Mouse (Mus musculus) ovary, postnatal 14 days (tissue): ENCODE results near the gene Spop.

Experiments
- DNase-seq: peaks from one replicate; pipeline ENCODE4 v3.0.0; 2022; ENCODE audit warnings: low spot score

The Spop gene

DNA sequence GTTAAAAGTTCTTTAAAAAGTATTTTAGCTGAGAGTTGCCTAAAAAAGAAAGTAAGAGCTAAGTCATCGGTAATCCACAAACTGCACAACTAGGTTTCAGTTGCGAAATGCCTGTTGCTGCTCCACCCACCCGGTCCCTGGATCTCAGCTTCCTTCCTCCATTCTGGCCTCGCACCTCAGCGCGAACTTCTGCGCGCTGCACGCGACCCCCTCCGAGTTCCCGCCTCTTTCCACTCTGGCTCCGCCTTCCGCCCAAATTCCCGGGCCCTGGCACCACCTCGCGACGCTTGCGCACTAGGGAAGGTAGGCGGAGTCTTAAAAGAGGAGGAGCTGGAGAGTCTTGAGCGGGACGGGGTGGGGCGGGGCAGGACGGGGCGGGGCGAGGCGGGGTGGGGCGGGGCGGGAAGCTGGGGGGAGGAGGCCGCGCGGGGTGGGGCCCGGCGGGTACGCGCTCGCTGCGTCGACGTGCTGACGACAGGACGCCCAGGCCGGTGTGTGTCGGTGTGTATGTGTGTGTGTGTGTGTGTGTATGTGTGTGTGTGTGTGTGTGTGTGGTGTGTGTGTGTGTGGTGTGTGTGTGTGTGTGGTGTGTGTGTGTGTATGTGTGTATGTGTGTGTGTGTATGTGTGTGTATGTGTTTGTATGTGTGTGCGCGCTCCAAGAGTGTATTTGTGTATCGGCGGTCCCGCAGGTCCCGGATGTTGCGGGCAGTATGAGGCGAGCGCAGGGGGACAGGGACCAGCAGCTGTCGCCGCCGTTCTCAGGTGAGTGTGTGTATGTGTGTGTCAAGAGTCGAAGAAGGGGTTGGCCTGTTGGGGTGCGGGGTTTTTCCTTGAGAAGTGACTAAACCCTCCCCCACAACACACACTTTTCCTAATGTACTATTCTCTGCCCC, at the start of gene Spop:
TSS of gene Spop (plus strand) at position 440 of the 895 bp plus-strand sequence.
- DNase-seq: peak; percentile 90

DNA sequence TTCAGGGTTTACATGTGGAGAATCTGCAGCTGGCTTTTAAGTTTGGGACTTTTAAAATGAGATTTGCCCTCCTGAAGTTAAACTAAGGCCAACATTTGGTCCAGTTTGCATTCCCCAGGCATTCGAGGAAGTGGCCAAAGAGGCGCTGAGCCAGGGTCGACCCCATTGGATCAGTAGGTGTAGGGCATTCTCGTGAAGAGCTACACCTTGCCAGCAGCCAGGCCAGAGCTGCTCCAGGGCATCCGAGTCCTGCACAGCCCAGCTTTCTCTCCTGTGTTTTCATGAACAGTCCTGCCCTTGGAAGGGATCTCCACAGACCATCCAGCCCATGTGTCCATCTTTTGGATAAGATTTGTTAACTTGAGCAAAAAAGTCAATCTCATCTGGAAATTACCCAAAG, 49.5 kb upstream of the Spop start:
- no peak for DNase-seq

DNA sequence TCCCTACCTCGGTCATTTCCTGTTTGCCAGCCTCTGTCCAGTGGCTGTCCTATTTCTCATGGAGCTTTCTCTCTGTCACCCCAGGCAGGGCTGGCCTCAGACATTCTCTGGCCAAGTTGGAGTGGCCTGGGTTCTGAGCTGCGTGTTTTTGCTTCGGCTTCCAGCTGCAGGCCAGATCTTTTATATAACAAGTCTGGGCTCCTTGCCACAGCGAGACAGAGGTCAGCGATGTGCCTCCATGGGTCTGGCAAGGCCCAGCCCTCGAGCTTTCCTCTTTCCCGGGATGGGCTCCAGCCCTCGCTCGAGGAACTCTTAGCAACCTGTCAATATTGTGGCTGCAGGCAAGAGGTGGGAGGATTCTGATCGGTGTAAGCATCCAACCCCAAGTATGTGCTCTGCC, 48.3 kb upstream of the Spop start:
- DNase-seq: peak; percentile 79

DNA sequence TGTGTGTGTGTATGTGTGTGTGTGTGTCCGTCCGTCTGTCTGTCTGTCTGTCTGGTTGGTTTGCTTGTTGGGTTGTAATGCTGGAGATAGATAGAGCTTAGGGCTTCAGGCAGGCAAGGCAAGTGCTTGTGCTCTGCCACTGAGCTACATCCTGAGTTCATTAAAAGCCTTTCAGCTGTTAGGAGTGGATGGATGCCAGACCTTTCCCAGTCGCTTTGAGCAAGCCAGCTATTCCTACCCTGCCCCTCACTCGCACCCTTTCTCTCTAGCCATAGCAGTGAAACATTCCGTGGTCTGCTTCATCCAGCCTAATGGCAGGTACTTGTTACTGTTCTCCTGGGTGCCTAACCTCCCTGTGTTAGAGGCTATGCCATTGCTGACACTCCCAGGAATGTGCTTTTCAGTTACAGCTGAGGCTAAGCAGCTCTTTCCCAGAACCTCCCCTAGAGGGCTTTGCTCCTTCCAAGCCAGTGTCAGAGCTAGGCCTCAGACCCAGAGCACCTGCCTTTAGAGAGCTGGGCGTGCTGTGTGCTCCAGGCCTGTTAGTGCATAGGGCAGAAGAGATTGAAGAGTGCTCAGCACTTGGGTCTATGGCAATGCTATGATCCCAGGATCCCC, 47.5 kb upstream of the Spop start:
- no peak for DNase-seq

DNA sequence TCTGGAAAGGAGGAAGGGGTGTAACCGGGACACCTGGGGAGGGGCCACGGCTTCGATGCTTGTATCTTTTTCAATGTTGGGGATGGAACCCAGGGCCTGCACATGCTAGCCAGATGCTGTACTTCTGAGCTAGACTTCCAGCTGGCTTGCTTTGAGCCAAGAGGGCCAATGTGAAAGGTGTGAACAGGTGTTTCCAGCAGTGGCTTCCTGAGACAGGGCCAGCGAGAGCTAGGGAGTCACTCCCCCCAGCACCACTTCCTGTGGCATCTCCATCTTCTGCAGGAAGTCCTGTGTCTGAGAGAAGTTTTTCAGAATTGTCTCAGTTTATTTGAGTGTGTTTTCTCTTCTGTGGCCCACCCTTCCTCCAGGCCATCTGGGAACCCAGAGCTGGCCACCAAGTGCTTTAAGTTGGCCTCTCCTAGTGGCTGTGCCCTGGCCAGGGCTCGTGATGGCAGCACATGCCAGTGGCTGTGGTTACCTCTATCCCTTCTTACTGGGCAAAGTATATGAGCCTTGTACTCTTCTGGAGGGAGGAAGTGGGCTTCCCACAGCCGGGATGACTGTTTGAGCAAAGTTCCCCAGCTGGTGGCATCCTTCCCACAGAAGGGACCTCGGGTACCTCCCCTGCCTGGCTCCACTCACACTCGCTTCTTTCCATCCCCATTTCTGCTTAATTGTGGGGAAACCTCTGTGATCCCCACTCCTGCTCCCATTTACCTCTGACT, 46.7 kb upstream of the Spop start:
- no peak for DNase-seq

DNA sequence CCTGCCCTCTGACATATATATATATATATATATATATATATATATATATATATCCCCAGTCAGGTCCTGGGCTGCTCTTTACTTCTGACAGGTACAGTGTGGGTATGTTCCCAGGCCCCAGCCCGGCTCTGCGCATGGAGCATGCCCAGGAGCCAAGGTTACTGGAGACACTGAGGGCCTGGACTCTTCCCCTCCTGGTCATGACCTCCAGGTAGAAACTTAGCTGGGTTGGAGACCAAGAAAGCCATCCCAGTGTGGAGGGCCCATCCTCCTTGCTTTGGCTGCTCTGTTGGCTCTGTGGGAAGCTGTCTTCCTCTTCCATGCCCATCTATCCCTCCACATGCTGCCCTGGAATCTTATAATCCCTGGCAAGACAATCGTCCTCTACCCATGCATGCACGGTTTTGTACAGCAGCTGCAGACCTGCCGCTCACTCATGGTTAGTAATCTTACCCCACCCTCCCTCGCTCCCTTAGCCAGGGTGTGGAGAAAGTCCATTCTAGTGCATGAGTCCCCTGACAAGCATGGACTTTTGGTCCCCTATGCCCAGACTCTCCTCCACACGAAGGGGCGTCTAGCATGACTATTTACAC, 45.6 kb upstream of the Spop start:
- DNase-seq: no peak

DNA sequence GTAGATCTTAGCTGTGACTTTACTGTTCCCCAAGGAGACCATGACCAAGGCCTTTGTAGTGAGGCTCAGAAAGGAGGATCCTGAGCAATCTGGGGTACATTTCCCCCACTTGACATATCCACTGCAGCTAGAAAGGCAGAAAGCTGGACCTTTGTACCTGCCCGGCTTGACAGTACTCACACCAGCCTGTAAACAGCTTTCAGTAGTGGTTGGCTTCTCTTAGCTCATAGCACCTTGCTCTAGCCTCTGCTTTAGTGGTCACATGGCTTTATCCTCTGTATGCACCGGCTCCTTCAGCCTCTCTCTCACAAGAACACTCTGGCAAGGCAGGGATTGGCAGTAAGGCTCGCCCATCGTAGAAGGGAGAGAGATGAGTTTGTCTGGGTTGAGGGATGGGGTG, 45.0 kb upstream of the Spop start:
- no peak for DNase-seq

DNA sequence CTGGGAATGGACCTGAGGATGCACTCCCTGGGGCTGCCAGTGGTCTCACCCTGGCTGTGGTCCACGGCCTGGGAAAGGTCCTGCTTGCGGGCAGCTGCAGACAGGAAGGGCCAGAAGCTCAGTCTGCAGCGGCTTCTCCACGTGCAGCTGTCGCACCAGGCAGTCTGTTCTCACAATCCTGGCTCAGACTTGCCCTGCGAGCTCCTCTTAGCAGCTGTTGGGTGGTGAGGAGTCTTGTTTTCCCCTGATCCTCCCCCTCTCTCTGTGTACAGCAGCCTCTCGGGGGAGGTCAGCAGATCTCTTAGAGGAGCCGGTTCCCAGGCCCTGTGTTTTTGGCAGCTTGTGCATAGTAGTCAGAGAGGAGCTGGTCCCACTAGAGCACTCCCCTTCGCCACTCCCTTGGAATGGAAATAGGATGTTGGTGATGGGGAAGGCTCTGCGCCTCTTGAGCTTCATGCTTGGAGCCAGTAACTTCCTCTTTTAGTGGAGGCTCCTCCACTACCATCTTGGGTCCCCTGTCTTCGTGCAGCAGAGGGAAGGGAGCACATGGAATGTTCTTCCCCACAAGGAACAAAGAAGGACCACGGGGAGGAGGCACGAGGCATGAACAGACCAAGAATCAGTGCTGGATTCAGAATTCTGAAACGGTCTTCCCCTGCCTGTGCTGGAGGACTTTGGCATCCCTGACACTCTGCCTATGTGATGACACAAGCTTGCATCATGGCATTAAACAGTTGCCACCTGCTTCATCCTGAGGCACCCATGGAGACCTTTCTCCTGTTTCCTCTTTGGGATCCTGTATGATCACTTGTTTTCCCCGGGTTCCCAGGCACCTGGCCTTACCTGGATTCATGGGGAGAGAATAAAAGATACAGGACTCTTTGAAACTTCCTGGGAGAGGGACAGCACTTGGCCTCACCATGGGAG, 43.7 kb upstream of the Spop start:
- peak; percentile 44 for DNase-seq

DNA sequence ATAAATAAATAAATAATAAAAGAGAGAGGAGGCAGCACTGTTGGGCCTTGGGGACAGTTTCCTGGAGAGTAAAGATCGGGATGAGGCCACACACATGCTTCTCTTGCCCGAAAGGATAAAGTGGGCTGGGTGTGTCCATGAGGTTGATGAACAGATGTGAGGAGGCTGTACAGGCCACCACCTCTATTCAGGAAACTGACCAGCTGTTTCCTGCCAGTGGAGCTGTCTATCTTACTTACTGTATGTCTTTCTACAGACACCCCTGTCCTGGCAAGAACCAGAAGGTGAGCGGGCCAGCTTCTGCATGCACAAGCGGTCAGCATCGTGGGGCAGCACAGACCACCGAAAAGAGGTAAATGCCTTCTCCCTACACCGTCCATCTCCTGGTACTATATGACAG, 42.7 kb upstream of the Spop start:
- no peak for DNase-seq

DNA sequence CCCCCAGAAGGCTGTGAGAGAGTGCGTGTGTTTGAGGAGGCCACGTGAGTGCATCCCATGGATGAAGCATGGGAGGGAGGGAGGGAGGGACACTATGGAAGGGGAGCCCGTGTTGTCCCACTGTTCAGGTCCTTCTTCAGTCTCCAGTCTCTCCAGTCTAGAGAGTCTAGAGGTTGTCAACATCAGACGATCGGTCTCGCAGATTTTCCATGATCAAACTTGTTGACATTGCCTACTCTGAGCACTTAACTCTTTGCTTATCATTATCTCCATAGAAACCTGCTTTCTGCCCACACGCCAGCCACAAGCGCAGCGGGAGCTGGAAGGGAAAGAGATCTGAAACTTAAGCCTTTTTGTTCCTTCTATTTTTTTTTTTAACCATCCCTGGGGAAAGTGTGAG, 35.0 kb upstream of the Spop start:
- DNase-seq: no peak

DNA sequence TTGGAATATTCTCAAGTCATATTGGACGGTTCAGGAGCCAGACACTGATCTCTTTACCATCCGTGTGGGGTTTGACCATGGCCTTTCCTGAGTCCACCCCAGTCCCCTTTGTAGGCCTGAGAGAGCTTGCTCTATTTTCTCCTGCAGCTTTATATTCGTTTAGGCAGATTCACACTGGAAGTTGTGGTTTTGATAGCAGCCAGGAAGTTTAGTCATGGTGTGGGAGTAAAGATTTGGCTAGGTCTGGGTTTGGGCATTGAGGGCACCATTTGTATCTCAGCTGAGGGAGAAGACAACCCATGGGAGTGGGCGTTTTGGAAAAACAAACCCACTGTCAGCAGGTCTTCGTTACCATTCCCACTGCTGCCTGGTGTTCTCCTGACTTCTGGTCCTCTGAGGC, 34.3 kb upstream of the Spop start:
- DNase-seq: no peak

DNA sequence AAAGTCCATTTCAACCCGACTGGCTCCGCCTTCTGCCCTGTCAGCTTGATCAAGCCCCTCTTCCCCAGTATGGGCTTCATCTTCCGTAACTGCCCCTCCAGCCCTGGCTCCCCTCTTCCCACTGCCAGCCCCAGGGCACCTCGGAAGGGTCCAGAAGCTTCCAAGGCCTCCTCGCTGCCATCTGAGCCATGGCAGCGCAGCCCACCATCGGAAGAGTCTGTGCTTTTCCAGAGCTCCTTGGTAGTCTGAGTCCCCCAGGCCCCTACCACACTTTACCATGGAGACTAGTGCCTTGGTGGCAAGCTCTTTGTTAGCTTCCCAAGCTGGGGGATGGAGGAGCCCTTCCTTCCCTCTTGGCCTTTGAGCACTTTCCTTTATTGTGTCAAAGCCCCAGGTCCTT, 33.2 kb upstream of the Spop start:
- no peak for DNase-seq

DNA sequence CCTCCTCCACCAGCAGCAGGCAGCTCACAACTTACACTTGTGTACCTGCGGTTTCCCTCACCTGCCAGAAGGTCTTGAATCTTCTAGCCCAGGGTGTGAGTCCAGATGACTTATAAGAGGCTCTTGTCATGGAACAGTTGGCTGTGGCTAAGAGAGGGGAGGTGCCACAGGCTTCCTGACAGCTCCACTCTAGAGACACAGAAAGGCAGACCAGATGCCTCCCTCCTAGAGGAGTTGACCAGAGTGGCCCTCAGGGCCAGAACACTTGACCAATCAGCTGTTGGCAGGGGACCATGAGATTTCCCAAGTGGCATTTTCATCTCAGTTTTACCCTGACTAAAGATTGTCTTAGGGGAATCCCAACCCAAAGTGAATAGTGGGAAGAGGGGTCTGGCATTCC, 32.7 kb upstream of the Spop start:
- DNase-seq: no peak

DNA sequence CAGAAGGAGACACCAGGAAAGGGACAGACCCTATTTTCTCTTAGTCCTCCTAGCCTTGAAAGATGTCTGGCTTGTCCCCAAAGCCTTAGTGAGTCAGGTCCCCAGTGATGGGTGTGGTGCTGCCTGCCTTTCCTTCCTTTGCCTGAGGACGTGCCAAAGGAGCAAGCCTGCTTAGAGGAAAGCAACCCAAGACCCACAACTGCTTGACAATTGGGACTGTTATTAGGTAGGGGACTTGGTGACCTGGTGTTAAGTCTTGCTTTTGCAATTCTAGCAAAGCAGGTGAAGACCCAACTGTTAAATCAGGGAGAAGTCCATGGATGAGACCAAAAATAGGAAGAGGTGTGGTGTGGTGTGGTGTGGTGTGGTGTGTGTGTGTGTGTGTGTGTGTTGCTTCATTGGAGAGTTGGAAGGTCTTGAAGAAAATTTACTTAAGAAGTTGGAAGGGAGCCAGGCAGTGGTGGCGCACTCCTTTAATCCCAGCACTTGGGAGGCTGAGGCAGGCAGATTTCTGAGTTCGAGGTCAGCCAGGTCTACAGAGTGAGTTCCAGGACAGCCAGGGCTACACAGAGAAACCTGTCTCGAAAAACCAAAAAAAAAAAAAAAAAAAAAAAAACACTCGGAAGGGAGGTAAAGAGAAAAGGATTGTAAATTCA, 30.4 kb upstream of the Spop start:
- no peak for DNase-seq

DNA sequence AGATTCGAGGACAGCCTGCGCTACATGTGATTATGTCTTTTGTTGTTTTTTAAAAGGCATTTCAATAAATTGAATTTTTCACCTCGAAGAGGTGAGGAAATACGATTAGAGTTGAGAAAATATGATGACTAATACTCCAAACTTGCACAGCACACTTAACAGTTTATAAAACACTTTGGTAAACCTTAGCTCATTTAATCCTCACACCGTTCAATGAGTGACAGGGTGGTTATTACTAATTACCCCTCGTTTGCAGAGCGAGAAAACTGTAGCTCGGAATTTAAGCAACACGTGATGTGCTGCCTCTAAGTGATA, 29.9 kb upstream of the Spop start:
- DNase-seq: no peak

DNA sequence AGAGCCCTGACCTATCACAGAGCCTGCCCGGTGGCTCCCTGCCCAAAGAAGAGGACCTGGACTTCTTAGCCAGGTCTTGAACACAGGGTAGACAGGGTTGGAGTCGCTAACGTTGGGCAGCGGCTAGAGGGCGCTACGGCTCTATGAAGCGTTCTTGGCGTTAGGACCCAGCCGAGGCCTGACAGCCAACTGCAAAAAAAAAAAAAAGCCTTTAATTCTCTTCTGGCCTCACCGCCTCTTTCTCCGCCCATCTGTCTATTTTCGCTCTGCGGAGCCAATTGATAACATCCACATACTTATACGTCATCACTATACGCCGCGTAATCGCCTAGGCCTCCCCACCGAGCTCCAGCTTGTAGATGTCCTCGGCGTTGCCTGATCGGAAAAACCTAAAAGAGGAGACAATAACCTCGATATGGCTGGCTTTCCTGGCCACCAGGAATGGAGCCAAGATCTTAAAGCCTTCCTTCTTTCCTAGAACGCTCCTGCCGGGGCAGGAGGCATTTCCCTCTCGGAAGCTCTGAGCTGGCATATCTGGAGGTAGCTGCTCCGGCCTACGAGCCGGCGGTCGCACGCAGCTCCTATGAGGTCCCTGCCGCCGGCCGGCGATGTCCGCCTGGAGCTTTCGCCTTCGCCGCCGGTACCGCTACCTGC, 29.4 kb upstream of the Spop start, which contains the start of gene Slc35b1:
TSS of gene Slc35b1 (plus strand) at position 374 of the 654 bp plus-strand sequence.
- DNase-seq: peak; percentile 86

DNA sequence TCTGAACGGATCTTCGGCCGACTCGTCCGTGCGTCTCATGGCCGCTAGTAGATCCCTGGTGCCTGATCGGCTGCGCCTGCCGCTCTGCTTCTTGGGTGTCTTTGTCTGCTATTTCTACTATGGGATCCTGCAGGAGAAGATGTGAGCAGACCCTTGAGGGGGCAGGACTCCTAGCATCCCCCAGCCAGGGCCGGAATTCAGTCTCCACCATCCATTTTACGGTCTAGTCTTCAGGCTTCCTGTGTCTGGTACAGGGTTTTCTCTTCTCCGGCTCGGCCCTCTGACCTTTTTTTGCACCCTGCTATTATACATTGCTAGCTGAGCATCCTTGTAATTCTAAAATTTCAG, 28.9 kb upstream of the Spop start:
- DNase-seq: no peak

DNA sequence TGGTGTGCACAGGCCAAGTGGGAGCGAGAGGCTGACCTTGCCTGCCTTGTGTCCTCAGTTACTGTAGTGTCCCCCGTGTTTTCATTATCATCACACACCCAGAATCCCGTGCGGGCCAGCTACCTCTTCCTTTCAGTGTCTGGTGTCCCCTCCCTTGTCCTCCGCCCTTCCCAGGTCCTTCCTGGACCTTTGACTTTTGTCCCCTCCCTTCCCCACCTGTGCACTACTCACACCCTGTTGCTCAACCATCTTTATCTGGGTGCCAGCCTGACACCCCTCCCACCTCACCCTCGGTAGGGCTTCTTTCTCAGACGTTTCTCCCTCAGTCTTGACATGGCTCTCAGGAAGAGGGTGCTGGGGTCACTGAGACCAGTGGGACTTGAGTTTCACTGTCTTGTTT, 26.5 kb upstream of the Spop start:
- no peak for DNase-seq

DNA sequence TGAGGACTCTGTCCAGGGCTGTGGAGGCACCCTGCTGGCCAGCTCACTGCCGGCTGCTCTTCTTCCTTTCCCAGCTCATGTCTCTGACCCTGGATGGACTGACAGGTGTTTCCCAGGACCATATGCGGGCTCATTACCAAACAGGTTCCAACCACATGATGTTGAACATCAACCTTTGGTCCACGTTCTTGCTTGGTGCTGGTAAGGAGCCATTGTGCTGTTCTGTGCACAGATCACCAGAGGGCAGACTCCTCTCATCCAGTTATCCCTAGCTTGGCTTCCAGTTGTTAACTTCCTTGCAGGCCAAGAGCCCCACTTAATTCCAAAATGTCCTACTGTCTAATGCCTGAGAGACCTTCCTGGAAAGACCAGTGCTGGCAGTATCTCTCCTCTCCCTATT, 24.9 kb upstream of the Spop start:
- DNase-seq: no peak

DNA sequence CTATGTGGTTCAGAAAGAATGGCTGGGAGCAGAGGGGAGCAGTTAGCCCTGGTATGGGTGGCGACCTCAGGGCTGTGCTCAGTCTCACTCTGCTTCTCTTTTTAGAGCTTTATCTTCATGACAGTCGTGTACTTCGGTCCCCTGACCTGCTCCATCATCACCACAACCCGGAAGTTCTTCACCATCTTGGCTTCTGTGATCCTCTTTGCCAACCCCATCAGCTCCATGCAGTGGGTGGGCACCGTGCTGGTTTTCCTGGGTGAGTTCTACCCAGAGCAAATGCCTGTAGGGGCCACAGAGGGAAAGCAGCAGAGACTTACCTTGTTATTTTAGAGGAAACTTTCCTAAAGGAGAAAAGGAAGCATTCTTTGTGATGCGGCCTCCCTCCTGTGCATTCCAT, 23.5 kb upstream of the Spop start:
- DNase-seq: no peak

DNA sequence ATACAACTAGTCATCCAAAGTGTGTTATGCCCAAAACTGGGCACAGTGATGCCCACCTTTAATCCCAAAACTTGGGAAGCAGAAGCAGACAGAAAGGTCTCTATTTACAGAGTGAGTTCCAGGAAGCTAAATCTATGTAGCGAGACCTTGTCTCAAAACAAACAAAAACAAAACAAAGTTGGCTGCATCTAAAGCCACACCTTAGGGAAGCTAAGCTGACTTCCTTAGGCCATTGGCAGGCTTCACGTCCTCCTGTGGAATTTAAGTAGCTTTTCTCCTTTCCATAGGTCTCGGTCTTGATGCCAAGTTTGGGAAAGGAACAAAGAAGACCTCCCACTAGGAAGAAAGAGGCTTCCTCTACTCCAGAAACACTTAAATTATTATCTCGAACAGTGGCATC, 22.7 kb upstream of the Spop start:
- DNase-seq: no peak
